Mouse (Mus musculus) right cerebral cortex, postnatal 4 days (tissue): ENCODE results near the gene Pp2d1.
"Not testable (repeated sequence)": the region's sequence is repeated elsewhere in the genome, so short reads cannot be mapped to it uniquely, and the experiment has no call there.

Experiments used
- DNase-seq: peaks from one replicate; pipeline ENCODE4 v3.0.0-alpha.2; 2022

Pp2d1 gene

GRCm38 (mm10) chr17:53539351-53539750 is at the start of gene Pp2d1:
Gene Pp2d1 (minus strand): TSS chr17:53539451.
- DNase-seq: not testable (repeated sequence)

- no peak for DNase-seq
Measured at GRCm38 (mm10) chr17:53588097-53588855, 49.0 kb upstream of the Pp2d1 start.

GRCm38 (mm10) chr17:53587074-53587851 is 48.0 kb upstream of the Pp2d1 start:
- DNase-seq: peak; percentile 62

GRCm38 (mm10) chr17:53583846-53584579 is 44.8 kb upstream of the Pp2d1 start:
- DNase-seq: no peak

GRCm38 (mm10) chr17:53582805-53583204 is 43.6 kb upstream of the Pp2d1 start:
- DNase-seq: no peak

GRCm38 (mm10) chr17:53582026-53582585 is 42.9 kb upstream of the Pp2d1 start:
- no peak for DNase-seq

- no peak for DNase-seq
Measured at GRCm38 (mm10) chr17:53580237-53580636, 41.0 kb upstream of the Pp2d1 start.

- DNase-seq: no peak
Measured at GRCm38 (mm10) chr17:53579612-53580011, 40.4 kb upstream of the Pp2d1 start.

GRCm38 (mm10) chr17:53578776-53579175 is 39.5 kb upstream of the Pp2d1 start:
- no peak for DNase-seq

GRCm38 (mm10) chr17:53578249-53578648 is 39.0 kb upstream of the Pp2d1 start:
- DNase-seq: no peak

GRCm38 (mm10) chr17:53577754-53578153 is 38.5 kb upstream of the Pp2d1 start:
- no peak for DNase-seq

- no peak for DNase-seq
Measured at GRCm38 (mm10) chr17:53577151-53577550, 37.9 kb upstream of the Pp2d1 start.

GRCm38 (mm10) chr17:53573019-53573556 is 33.8 kb upstream of the Pp2d1 start:
- DNase-seq: no peak

GRCm38 (mm10) chr17:53570932-53571331 is 31.7 kb upstream of the Pp2d1 start:
- not testable (repeated sequence) for DNase-seq

- no peak for DNase-seq
Measured at GRCm38 (mm10) chr17:53570361-53570875, 31.2 kb upstream of the Pp2d1 start.

GRCm38 (mm10) chr17:53569829-53570228 is 30.6 kb upstream of the Pp2d1 start:
- peak; percentile 55 for DNase-seq

GRCm38 (mm10) chr17:53568734-53569386 is 29.6 kb upstream of the Pp2d1 start:
- no peak for DNase-seq

GRCm38 (mm10) chr17:53568118-53568517 is 28.9 kb upstream of the Pp2d1 start:
- peak; percentile 50 for DNase-seq

- peak; percentile 47 for DNase-seq
Measured at GRCm38 (mm10) chr17:53567346-53568101, 28.3 kb upstream of the Pp2d1 start.

GRCm38 (mm10) chr17:53566919-53567345 is 27.7 kb upstream of the Pp2d1 start:
- DNase-seq: peak; percentile 58
